Mouse (Mus musculus) midbrain, postnatal 0 days (tissue): ENCODE measurements around the gene 1700008O03Rik. TPM values are rescaled to one million over a fixed set of nuclear protein-coding genes. Genes with fewer than 3 reads are reported as not detected.
A peak's percentile ranks its signal among the peaks of the same experiment; 100 is the strongest.

ENCODE experiments used
- ATAC-seq: fragments of 200-750 bp; cut with Nextera tagmentation; 2 replicates; pipeline ENCODE4 v1.8.0; 2017; ENCODE audit warnings: moderate number of reproducible peaks, mild to moderate bottlenecking, moderate TSS enrichment, moderate library complexity; ENCODE audit not compliant: low FRiP score
- DNase-seq: peaks from one replicate; pipeline ENCODE4 v3.0.0-alpha.2; 2015; ENCODE audit warnings: low spot score
- H3K27ac ChIP-seq: fragments of 300-500 bp; sonication (generic); 2 replicates; pipeline ENCODE4 v1.5.1; 2014; ENCODE audit warnings: low read depth, mild to moderate bottlenecking, low read length, mixed read lengths
- H3K27me3 ChIP-seq: fragments of 300-500 bp; sonication (generic); 2 replicates; pipeline ENCODE4 v1.6.1; 2014; ENCODE audit warnings: low read length, control low read depth, mixed read lengths; ENCODE audit not compliant: insufficient read depth
- H3K36me3 ChIP-seq: fragments of 300-500 bp; sonication (generic); 2 replicates; pipeline ENCODE4 v1.6.1; 2014; ENCODE audit warnings: low read length, control low read depth, mixed read lengths; ENCODE audit not compliant: insufficient read depth
- H3K4me1 ChIP-seq: fragments of 300-500 bp; sonication (generic); 2 replicates; pipeline ENCODE4 v1.6.1; 2014; ENCODE audit warnings: mild to moderate bottlenecking, control low read depth, antibody characterized with exemption, low read length, mixed read lengths; ENCODE audit not compliant: insufficient read depth
- H3K4me2 ChIP-seq: fragments of 300-500 bp; sonication (generic); 2 replicates; pipeline ENCODE4 v1.6.1; 2014; ENCODE audit warnings: low read depth, mild to moderate bottlenecking, low read length, mixed read lengths; ENCODE audit not compliant: poor library complexity, severe bottlenecking
- H3K4me3 ChIP-seq: fragments of 300-500 bp; sonication (generic); 2 replicates; pipeline ENCODE4 v1.5.1; 2014; ENCODE audit warnings: low read depth, mild to moderate bottlenecking, low read length, moderate library complexity
- H3K9ac ChIP-seq: fragments of 300-500 bp; sonication (generic); replicated peaks from 2 replicates; pipeline ENCODE4 v1.6.1; 2014; ENCODE audit warnings: mild to moderate bottlenecking, low read length, moderate library complexity, mixed read lengths; ENCODE audit not compliant: poor library complexity, severe bottlenecking
- H3K9me3 ChIP-seq: fragments of 300-500 bp; sonication (generic); 2 replicates; pipeline ENCODE4 v1.6.1; 2016; ENCODE audit warnings: low read length, control low read depth
- CTCF ChIP-seq: IDR thresholded peaks from 2 replicates; pipeline ENCODE4 v1.5.1; 2016; ENCODE audit warnings: antibody characterized with exemption, mild to moderate bottlenecking
- WGBS: fragments of 180-500 bp; shearing (Covaris S2); extraction: QIAGEN DNeasy Blood & Tissue Kit; methylation state at CpG from one replicate; pipeline ENCODE4 v1.1.7; 2014; 5-methylcytosine and 5-hydroxymethylcytosine counted together
- polyA plus RNA-seq: library from polyadenylated mRNA; unstranded; fragments of >200 nt; fragmentation: Nextera tagmentation; extraction: Ambion mirVana; gene quantifications from 2 replicates; pipeline ENCODE4 v1.2.1, GENCODE M21; 2015
- total RNA-seq: library from RNA; depleted of rRNA; stranded (reverse); fragments of >200 nt; gene quantifications from 2 replicates; pipeline ENCODE4 v1.2.3, GENCODE M21; 2014

1700008O03Rik gene
- total and polyA plus RNA-seq, 2 experiments from 2014 or later = 1.4 to 3.8 TPM

GRCm38 (mm10) chr7:44405346-44406014 is 19.9 kb upstream of the 1700008O03Rik start:
- Histone ChIP-seq H3K4me1 (no peaks in the 10 kb centered on the region), H3K27ac (peak overlapping the region; percentile 77), H3K4me2 (peak overlapping the region; percentile 52), H3K9ac (no peak overlapping the region; the same call in 1 of the 2 replicates), H3K27me3 (no peaks in the 10 kb centered on the region), H3K9me3 (no peaks in the 10 kb centered on the region), H3K4me3 (peak overlapping the region; percentile 29), H3K36me3 (no peaks in the 10 kb centered on the region)
- peak; percentile 65 for TF ChIP-seq CTCF
- WGBS = 1% methylated on average over 27 of the region's 27 CpGs
- peak; percentile 100 for DNase-seq
- peak; percentile 96 for ATAC-seq

- Histone ChIP-seq H3K36me3 (0 out of 2 replicates have a peak, but pooled peaks cover 9% of the 10 kb centered on the region), H3K9ac (no peak overlapping the region), H3K27me3 (no peaks in the 10 kb centered on the region), H3K9me3 (no peaks in the 10 kb centered on the region), H3K4me1 (no peaks in the 10 kb centered on the region), H3K4me3 (no peak overlapping the region), H3K27ac (no peak overlapping the region), H3K4me2 (no peak overlapping the region)
- no peak for TF ChIP-seq CTCF
- DNase-seq (no peak), ATAC-seq (no peak)
- 86% methylated on average over 6 of the region's 6 CpGs for WGBS
These were observed 16.1 kb upstream of the 1700008O03Rik start for GRCm38 (mm10) chr7:44401673-44402072.

GRCm38 (mm10) chr7:44398570-44398969 is 12.9 kb upstream of the 1700008O03Rik start:
- DNase-seq = peak; percentile 61
- peak; percentile 48 for ATAC-seq
- peak; percentile 79 for TF ChIP-seq CTCF
- Histone ChIP-seq H3K4me1 (no peaks in the 10 kb centered on the region), H3K36me3 (peaks cover 20% of the 10 kb centered on the region), H3K27ac (no peak overlapping the region), H3K4me3 (no peak overlapping the region), H3K27me3 (no peaks in the 10 kb centered on the region), H3K4me2 (no peak overlapping the region), H3K9ac (no peak overlapping the region), H3K9me3 (no peaks in the 10 kb centered on the region)
- WGBS = 14% methylated on average over 3 of the region's 3 CpGs

- ATAC-seq = no peak
- Histone ChIP-seq H3K27me3 (no peaks in the 10 kb centered on the region), H3K9ac (no peak overlapping the region), H3K4me1 (no peaks in the 10 kb centered on the region), H3K36me3 (peaks cover 15% of the 10 kb centered on the region), H3K9me3 (no peaks in the 10 kb centered on the region), H3K4me2 (no peak overlapping the region), H3K4me3 (no peak overlapping the region), H3K27ac (no peak overlapping the region)
- TF ChIP-seq CTCF = no peak
- no peak for DNase-seq
- WGBS = 93% methylated on average over 17 of the region's 17 CpGs
These were observed 7.7 kb upstream of the 1700008O03Rik start for GRCm38 (mm10) chr7:44393284-44393683.

GRCm38 (mm10) chr7:44392341-44392740 is 6.7 kb upstream of the 1700008O03Rik start:
- H3K9ac ChIP-seq = no peak overlapping the region
- no peaks in the 10 kb centered on the region for H3K9me3 ChIP-seq
- no peaks in the 10 kb centered on the region for H3K4me1 ChIP-seq
- ATAC-seq (no peak), DNase-seq (no peak)
- no peaks in the 10 kb centered on the region for H3K27me3 ChIP-seq
- H3K4me2 ChIP-seq = no peak overlapping the region
- WGBS = 90% methylated on average over 14 of the region's 14 CpGs
- TF ChIP-seq CTCF = no peak
- H3K36me3 ChIP-seq = peaks cover 15% of the 10 kb centered on the region
- H3K4me3 ChIP-seq = no peak overlapping the region
- no peak overlapping the region for H3K27ac ChIP-seq

GRCm38 (mm10) chr7:44391831-44392230 is 6.2 kb upstream of the 1700008O03Rik start:
- 76% methylated on average over 4 of the region's 4 CpGs for WGBS
- TF ChIP-seq CTCF = no peak
- peaks cover 15% of the 10 kb centered on the region for H3K36me3 ChIP-seq

More at GRCm38 (mm10) chr7:44391831-44392230, 6.2 kb upstream of the 1700008O03Rik start:
- no peaks in the 10 kb centered on the region for H3K4me1 ChIP-seq
- H3K27ac ChIP-seq = no peak overlapping the region
- no peak overlapping the region for H3K4me2 ChIP-seq
- no peak overlapping the region for H3K9ac ChIP-seq
- DNase-seq (no peak), ATAC-seq (no peak)
- no peak overlapping the region for H3K4me3 ChIP-seq
- no peaks in the 10 kb centered on the region for H3K9me3 ChIP-seq
- H3K27me3 ChIP-seq = no peaks in the 10 kb centered on the region
